Mouse (Mus musculus) embryonic facial prominence, embryonic 11.5 days (tissue): ENCODE results near the gene Slc12a3. TPM values are rescaled to one million over a fixed set of nuclear protein-coding genes. Genes with fewer than 3 reads are reported as not detected.

Source experiments
- ATAC-seq: fragments of 200-750 bp; cut with Nextera tagmentation; replicated peaks from 2 replicates; pipeline ENCODE4 v1.8.0; 2017; ENCODE audit warnings: low read depth; ENCODE audit not compliant: insufficient number of reproducible peaks, low FRiP score, low TSS enrichment
- DNase-seq: peaks from one replicate; pipeline ENCODE4 v3.0.0-alpha.2; 2015; ENCODE audit warnings: low spot score
- H3K27ac ChIP-seq: fragments of 300-500 bp; sonication (generic); replicated peaks from 2 replicates; pipeline ENCODE4 v1.5.1; 2014; ENCODE audit warnings: mild to moderate bottlenecking, low read depth, low read length, control low read depth
- H3K27me3 ChIP-seq: fragments of 300-500 bp; sonication (generic); 2 replicates; pipeline ENCODE4 v1.6.1; 2014; ENCODE audit warnings: mild to moderate bottlenecking, low read length, moderate library complexity, mixed read lengths; ENCODE audit not compliant: control insufficient read depth, insufficient read depth
- H3K36me3 ChIP-seq: fragments of 300-500 bp; sonication (generic); replicated peaks from 2 replicates; pipeline ENCODE4 v1.6.1; 2014; ENCODE audit warnings: low read depth, mild to moderate bottlenecking, low read length, moderate library complexity, mixed read lengths; ENCODE audit not compliant: control insufficient read depth, insufficient read depth
- H3K4me1 ChIP-seq: fragments of 300-500 bp; sonication (generic); 2 replicates; pipeline ENCODE4 v1.6.1; 2014; ENCODE audit warnings: low read length, mixed read lengths; ENCODE audit not compliant: control insufficient read depth, insufficient read depth
- H3K4me2 ChIP-seq: fragments of 300-500 bp; sonication (generic); 2 replicates; pipeline ENCODE4 v1.6.1; 2014; ENCODE audit warnings: low read depth, mild to moderate bottlenecking, control low read depth, low read length, moderate library complexity
- H3K4me3 ChIP-seq: fragments of 300-500 bp; sonication (generic); 2 replicates; pipeline ENCODE4 v1.5.1; 2014; ENCODE audit warnings: low read depth, low read length, control low read depth
- H3K9ac ChIP-seq: fragments of 300-500 bp; sonication (generic); replicated peaks from 2 replicates; pipeline ENCODE4 v1.6.1; 2014; ENCODE audit warnings: mild to moderate bottlenecking, control low read depth, low read length
- H3K9me3 ChIP-seq: fragments of 300-500 bp; sonication (generic); replicated peaks from 2 replicates; pipeline ENCODE4 v1.6.1; 2016; ENCODE audit warnings: mild to moderate bottlenecking, low read length, inconsistent platforms, mixed read lengths; ENCODE audit not compliant: control insufficient read depth
- WGBS: fragments of 180-500 bp; shearing (Covaris S2); extraction: QIAGEN DNeasy Blood & Tissue Kit; methylation state at CpG from one replicate; pipeline ENCODE4 v1.1.7; 2014; 5-methylcytosine and 5-hydroxymethylcytosine counted together
- polyA plus RNA-seq: library from polyadenylated mRNA; unstranded; fragments of >200 nt; fragmentation: Nextera tagmentation; extraction: Ambion mirVana; gene quantifications from 2 replicates; pipeline ENCODE4 v1.2.1, GENCODE M21; 2014

The Slc12a3 gene
- polyA plus RNA-seq = not detected in 2 replicates

DNA sequence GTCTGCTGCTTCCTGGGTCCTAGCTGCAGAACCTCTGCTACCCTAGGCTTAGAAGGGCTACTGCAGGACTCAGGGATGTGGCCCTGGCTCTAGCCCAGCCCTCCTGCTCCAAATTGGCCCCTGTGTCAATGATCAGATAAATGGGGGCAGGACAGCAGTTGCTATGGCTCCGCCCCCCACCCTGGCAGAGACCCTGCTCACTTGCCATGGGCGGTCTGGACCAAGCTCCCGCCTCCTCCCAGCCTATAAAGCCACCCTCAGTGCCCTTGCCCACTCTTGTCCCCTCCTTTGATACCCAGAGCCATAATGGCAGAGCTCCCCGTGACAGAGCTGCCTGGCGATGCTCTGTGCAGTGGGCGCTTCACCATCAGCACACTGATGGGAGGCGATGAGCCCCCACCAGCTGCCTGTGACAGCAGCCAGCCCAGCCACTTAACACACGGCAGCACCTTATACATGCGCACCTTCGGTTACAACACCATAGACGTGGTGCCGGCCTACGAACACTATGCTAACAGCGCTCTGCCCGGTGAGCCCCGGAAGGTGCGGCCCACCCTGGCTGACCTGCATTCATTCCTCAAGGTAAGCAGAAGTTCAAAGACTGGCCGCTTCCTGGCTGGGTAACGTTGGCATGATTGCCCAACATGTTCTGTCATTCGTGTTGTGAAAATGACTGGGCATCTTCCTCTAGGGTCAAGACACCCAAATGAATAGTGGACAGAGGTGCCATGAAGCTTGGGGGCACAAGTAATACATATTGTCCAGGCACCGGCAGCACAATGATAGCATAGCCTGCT, at the start of gene Slc12a3:
Gene Slc12a3, plus strand, starts transcription at position 270 of the 797 bp plus-strand sequence.
- no peaks in the 10 kb centered on the region for H3K36me3 ChIP-seq
- 86% methylated on average over 21 of the region's 21 CpGs for WGBS
- ATAC-seq = no peak

DNA sequence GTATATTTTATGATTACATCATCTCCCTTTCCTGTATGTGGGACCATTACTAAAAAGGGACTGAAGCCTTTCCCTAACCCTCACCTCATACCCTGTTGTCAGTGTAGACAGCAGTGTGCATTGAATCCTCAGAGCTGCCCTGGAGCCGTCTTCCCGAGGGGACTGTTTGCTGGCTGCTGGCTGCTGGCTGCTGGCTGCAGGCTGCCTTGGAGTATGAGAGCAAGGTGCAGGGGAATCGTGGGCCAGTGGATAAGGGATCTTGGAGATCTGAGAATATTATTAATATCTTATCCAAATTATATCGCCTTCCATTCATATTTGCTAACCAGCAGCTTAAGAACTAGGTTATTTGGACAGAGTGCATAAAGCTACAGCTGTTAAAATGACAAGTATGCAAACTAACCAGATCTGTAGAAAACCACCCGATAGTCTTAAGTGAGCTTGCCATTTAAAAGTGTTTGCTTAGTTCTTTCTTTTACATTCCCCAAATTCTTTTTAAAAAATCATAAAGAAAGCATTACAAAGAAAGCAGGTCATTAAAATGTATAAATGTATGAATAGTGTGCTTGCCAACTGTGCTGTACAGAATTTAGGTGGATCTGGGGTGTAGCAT, 48.9 kb upstream of the Slc12a3 start:
- H3K27ac ChIP-seq = no peak overlapping the region
- H3K4me2 ChIP-seq = no peak overlapping the region
- H3K9me3 ChIP-seq = no peaks in the 10 kb centered on the region
- H3K9ac ChIP-seq = no peak overlapping the region
- ATAC-seq (no peak), DNase-seq (no peak)
- WGBS = 85% methylated on average over 5 of the region's 5 CpGs
- no peaks in the 10 kb centered on the region for H3K4me1 ChIP-seq
- no peak overlapping the region for H3K4me3 ChIP-seq
- no peaks in the 10 kb centered on the region for H3K27me3 ChIP-seq
- no peaks in the 10 kb centered on the region for H3K36me3 ChIP-seq

More for the DNA sequence above, at the start of gene Slc12a3:
- H3K9ac ChIP-seq = no peak within 1 kb of the TSS
- DNase-seq = no peak
- no peak within 1 kb of the TSS for H3K4me2 ChIP-seq
- H3K27ac ChIP-seq = no peak within 1 kb of the TSS
- no peak within 1 kb of the TSS for H3K4me3 ChIP-seq
- no peaks in the 10 kb centered on the region for H3K27me3 ChIP-seq
- H3K4me1 ChIP-seq = no peaks in the 10 kb centered on the region
- no peaks in the 10 kb centered on the region for H3K9me3 ChIP-seq

DNA sequence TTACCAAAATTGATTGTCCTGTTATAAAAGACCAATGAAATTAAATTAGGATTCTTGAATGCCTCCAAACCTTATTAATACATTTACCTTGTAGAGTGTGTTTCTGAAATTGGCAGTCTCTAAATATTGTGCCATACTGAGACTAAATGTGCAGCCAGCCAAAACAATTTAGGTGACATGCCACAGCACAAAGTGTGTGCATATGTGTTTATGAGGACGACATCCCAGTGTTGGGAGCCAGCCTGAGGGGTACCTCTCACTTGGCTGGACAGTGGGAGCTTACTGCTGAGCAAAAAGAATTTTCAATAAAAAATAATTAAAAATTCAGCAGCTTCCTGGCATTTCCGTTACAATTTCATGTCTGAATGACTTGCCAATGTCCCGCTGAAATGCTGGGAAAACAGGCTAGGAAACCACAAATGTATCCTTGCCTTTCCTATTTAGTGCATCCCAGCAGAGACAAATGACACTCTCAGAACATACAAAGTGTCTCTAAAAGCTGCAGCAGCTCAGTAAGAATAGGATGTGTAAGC, 46.5 kb upstream of the Slc12a3 start:
- Histone ChIP-seq H3K36me3 (no peaks in the 10 kb centered on the region), H3K4me3 (no peak overlapping the region), H3K27me3 (no peaks in the 10 kb centered on the region), H3K9me3 (no peaks in the 10 kb centered on the region), H3K27ac (no peak overlapping the region), H3K9ac (no peak overlapping the region), H3K4me1 (no peaks in the 10 kb centered on the region), H3K4me2 (no peak overlapping the region)
- 93% methylated on average over 3 of the region's 3 CpGs for WGBS
- ATAC-seq (no peak), DNase-seq (no peak)

DNA sequence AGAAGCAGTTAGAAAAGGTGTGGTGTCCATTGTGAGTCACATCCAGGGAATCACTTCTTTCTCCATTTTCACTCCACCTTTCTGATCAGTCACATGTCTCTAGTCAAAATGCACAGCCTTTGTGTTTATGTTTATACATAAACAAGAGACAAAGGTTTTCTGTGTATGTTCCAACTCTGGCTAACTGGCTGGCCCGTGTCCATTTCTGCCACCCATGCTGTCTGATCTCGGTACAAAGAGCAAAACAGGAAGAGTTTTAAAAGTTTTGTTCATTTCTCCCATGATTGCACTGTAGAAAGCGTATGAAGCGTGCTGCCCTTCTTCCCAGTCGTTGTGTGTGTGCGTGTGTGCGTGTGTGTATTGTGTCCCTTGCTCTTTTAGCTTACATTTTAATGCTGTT, 44.8 kb upstream of the Slc12a3 start:
- Histone ChIP-seq H3K4me1 (no peaks in the 10 kb centered on the region), H3K9me3 (no peaks in the 10 kb centered on the region), H3K9ac (no peak overlapping the region)

DNA sequence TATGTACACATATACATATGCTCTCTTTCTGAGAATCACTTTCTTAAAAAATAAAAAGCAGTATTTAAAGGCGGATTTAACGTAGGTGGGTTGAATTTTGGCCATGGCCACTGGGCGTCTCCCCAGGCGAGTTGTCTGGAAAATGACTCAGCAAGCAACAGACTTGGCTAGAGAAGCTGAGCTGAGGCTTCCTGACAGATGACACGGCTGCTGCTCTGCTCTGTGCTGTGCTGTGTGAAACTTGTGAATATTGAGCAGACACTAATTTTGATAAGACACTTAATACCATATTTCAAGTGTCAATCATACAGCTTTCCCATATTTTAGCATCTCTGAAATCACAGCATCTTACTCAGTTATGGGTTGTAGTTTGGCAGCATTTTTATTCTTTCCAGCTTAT, 38.4 kb upstream of the Slc12a3 start:
- Histone ChIP-seq H3K9ac (no peak overlapping the region), H3K4me1 (no peaks in the 10 kb centered on the region), H3K4me2 (no peak overlapping the region), H3K27me3 (no peaks in the 10 kb centered on the region), H3K36me3 (no peaks in the 10 kb centered on the region), H3K27ac (no peak overlapping the region), H3K9me3 (no peaks in the 10 kb centered on the region), H3K4me3 (no peak overlapping the region)
- WGBS = 88% methylated on average over 5 of the region's 5 CpGs
- DNase-seq (no peak), ATAC-seq (no peak)

More for the DNA sequence above, 44.8 kb upstream of the Slc12a3 start:
- no peak overlapping the region for H3K4me3 ChIP-seq
- no peak overlapping the region for H3K4me2 ChIP-seq
- H3K36me3 ChIP-seq = no peaks in the 10 kb centered on the region
- no peaks in the 10 kb centered on the region for H3K27me3 ChIP-seq
- no peak overlapping the region for H3K27ac ChIP-seq
- WGBS = 92% methylated on average over 7 of the region's 7 CpGs
- ATAC-seq (no peak), DNase-seq (no peak)

DNA sequence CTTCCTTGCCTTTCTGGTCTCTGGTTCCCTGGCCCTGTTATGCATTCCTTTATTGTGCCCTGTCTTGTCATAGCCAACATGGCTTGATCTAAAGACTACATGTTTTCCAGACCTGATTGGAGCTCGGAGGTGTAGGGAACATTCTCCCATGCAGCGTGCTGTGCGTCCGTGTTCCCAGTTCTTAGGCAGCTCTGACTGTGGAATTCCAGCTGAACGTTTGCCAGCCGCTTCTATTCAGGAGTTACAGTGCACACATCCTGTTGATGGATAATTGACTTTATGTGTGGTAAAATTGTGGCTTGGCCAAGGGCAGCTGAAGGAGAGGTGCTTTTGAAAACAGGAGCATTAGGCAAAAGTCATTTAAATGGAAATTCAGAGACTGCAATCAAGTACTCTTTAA, 36.9 kb upstream of the Slc12a3 start:
- DNase-seq (no peak), ATAC-seq (no peak)
- Histone ChIP-seq H3K4me3 (no peak overlapping the region), H3K9ac (no peak overlapping the region), H3K27ac (no peak overlapping the region), H3K36me3 (no peaks in the 10 kb centered on the region), H3K27me3 (no peaks in the 10 kb centered on the region), H3K9me3 (no peaks in the 10 kb centered on the region), H3K4me2 (no peak overlapping the region), H3K4me1 (no peaks in the 10 kb centered on the region)
- WGBS = 80% methylated on average over 6 of the region's 6 CpGs

DNA sequence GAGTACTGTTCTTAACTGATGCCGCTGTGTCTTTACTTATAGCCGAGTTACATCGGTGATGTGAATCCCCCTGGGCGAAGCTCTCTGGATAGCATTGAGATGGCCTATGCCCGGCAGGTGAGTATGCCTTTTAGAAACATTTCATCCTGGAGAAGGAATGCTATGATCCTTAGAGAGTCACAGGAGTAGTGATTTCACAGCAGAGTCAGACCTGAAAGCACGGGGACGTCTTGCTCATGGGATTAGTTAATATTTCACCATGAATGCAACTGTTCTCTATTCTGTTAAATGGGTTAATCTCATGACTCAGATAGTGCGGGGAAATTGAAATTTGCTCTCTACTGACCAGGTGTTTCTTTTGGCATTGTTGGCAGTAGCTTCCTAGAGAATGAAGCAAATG, 36.4 kb upstream of the Slc12a3 start:
- Histone ChIP-seq H3K4me1 (no peaks in the 10 kb centered on the region), H3K27me3 (no peaks in the 10 kb centered on the region), H3K4me2 (no peak overlapping the region), H3K36me3 (no peaks in the 10 kb centered on the region), H3K4me3 (no peak overlapping the region), H3K9ac (no peak overlapping the region), H3K27ac (no peak overlapping the region), H3K9me3 (no peaks in the 10 kb centered on the region)
- DNase-seq = no peak
- WGBS = 94% methylated on average over 8 of the region's 8 CpGs
- no peak for ATAC-seq

DNA sequence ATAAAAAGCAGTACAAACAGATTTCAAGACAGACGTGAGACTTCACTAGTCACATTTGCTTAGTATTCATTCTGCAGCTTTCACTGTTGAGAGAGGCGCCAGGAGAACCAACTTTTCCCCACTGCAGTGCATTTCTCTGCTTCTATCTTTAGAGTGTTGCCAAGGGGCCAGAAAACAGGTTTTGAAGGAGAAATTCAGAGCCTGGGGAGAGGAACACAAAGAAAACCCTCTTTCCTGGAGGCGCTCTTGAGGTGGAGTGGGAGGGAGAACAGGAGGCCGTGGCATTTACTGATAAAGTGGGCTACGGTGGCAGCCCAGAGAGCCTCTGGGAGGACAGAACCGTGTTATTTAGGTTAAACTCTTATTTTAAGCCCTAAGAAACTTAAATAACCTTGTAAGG, 33.3 kb upstream of the Slc12a3 start:
- H3K4me3 ChIP-seq = no peak overlapping the region
- H3K4me2 ChIP-seq = no peak overlapping the region
- H3K9me3 ChIP-seq = no peaks in the 10 kb centered on the region
- ATAC-seq (no peak), DNase-seq (no peak)
- 75% methylated on average over 6 of the region's 6 CpGs for WGBS
- H3K9ac ChIP-seq = no peak overlapping the region
- no peak overlapping the region for H3K27ac ChIP-seq
- no peaks in the 10 kb centered on the region for H3K4me1 ChIP-seq
- no peaks in the 10 kb centered on the region for H3K36me3 ChIP-seq
- H3K27me3 ChIP-seq = no peaks in the 10 kb centered on the region
